Mouse (Mus musculus) midbrain, embryonic 15.5 days (tissue): ENCODE measurements at regions not wholly inside any gene's neighbourhood (a gene's known extent, or its start where the extent isn't known, plus 50 kb on each side); places are given as distances from the start of the nearest gene placed in this dataset.

Experiments used
- ATAC-seq: fragments of 200-750 bp; cut with Nextera tagmentation; replicated peaks from 2 replicates; pipeline ENCODE4 v1.8.0; 2017; ENCODE audit warnings: moderate TSS enrichment
- H3K27ac ChIP-seq: fragments of 300-500 bp; sonication (generic); 2 replicates; pipeline ENCODE4 v1.5.1; 2015; ENCODE audit warnings: mild to moderate bottlenecking, inconsistent platforms
- H3K27me3 ChIP-seq: fragments of 300-500 bp; sonication (generic); replicated peaks from 2 replicates; pipeline ENCODE4 v1.6.1; 2015; ENCODE audit warnings: inconsistent platforms
- H3K36me3 ChIP-seq: fragments of 300-500 bp; sonication (generic); replicated peaks from 2 replicates; pipeline ENCODE4 v1.6.1; 2015; ENCODE audit warnings: inconsistent platforms
- H3K4me1 ChIP-seq: fragments of 300-500 bp; sonication (generic); 2 replicates; pipeline ENCODE4 v1.6.1; 2015; ENCODE audit warnings: inconsistent platforms
- H3K4me2 ChIP-seq: fragments of 300-500 bp; sonication (generic); 2 replicates; pipeline ENCODE4 v1.6.1; 2015; ENCODE audit warnings: inconsistent platforms, mild to moderate bottlenecking, moderate library complexity
- H3K4me3 ChIP-seq: fragments of 300-500 bp; sonication (generic); 2 replicates; pipeline ENCODE4 v1.5.1; 2015; ENCODE audit warnings: mild to moderate bottlenecking, inconsistent platforms
- H3K9ac ChIP-seq: fragments of 300-500 bp; sonication (generic); 2 replicates; pipeline ENCODE4 v1.6.1; 2015; ENCODE audit warnings: mild to moderate bottlenecking, inconsistent platforms
- H3K9me3 ChIP-seq: fragments of 300-500 bp; sonication (generic); 2 replicates; pipeline ENCODE4 v1.6.1; 2016; ENCODE audit warnings: inconsistent platforms
- WGBS: fragments of 180-500 bp; shearing (Covaris S2); methylation state at CpG from one replicate; pipeline ENCODE4 v1.1.7; 2015; ENCODE audit warnings: mixed read lengths; 5-methylcytosine and 5-hydroxymethylcytosine counted together

- 93% methylated on average over 5 of the region's 5 CpGs for WGBS
- ATAC-seq, result no peak
- H3K27me3 ChIP-seq, result no peaks in the 10 kb centered on the region
- H3K4me1 ChIP-seq, result no peaks in the 10 kb centered on the region
- no peaks in the 10 kb centered on the region for H3K9me3 ChIP-seq
- H3K27ac ChIP-seq, result no peak overlapping the region
- no peak overlapping the region for H3K9ac ChIP-seq
- H3K4me2 ChIP-seq, result no peak overlapping the region
- no peaks in the 10 kb centered on the region for H3K36me3 ChIP-seq
- H3K4me3 ChIP-seq, result no peak overlapping the region
Measured at GRCm38 (mm10) chr11:71912626-71913025, 124.7 kb downstream of the Aipl1 start.

DNA sequence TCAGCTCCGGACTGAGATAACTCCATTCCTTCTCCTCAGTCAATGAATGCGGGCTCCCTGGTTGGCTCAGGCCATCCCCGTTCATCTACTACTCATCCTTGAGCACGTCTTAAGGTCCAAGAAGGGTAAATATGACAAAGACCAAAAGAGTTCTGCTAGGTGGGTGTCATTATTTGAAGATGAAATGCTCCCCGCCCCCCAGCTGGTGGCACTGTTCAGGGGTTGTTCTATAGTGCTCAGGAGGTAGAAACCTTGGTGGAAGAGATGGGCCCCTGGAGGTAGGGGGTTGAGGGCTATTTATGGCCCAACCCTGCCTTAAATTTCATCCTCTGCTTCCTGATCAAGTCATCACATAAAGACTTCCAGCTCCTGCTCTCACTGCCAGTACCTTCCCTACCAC is 126.0 kb downstream of the Aipl1 start:
- WGBS, result 88% methylated on average over 5 of the region's 5 CpGs
- Histone ChIP-seq H3K27ac (no peak overlapping the region), H3K4me2 (no peak overlapping the region), H3K4me3 (no peak overlapping the region), H3K4me1 (no peaks in the 10 kb centered on the region), H3K9me3 (no peaks in the 10 kb centered on the region), H3K36me3 (no peaks in the 10 kb centered on the region), H3K27me3 (no peaks in the 10 kb centered on the region), H3K9ac (no peak overlapping the region)
- ATAC-seq, result no peak

- no peaks in the 10 kb centered on the region for H3K4me1 ChIP-seq
- no peaks in the 10 kb centered on the region for H3K27me3 ChIP-seq
- H3K9ac ChIP-seq, result no peak overlapping the region
- no peak overlapping the region for H3K4me3 ChIP-seq
- no peak overlapping the region for H3K4me2 ChIP-seq
- WGBS, result 27% methylated on average over 7 of the region's 7 CpGs
- no peak overlapping the region for H3K27ac ChIP-seq
- no peaks in the 10 kb centered on the region for H3K36me3 ChIP-seq
- no peaks in the 10 kb centered on the region for H3K9me3 ChIP-seq
- ATAC-seq, result no peak
Measured at GRCm38 (mm10) chr11:71908616-71909015, 128.7 kb downstream of the Aipl1 start.

GRCm38 (mm10) chr11:71903020-71903410 is 134.3 kb downstream of the Aipl1 start:
- Histone ChIP-seq H3K9me3 (no peaks in the 10 kb centered on the region), H3K27me3 (no peaks in the 10 kb centered on the region), H3K4me2 (no peak overlapping the region), H3K9ac (no peak overlapping the region), H3K4me1 (0 out of 2 replicates have a peak, but pooled peaks cover 8% of the 10 kb centered on the region), H3K4me3 (no peak overlapping the region), H3K27ac (no peak overlapping the region), H3K36me3 (no peaks in the 10 kb centered on the region)
- 0 out of 2 replicates have a peak, but pooled peaks have one; percentile 58 for ATAC-seq
- 29% methylated on average over 2 of the region's 2 CpGs for WGBS

- Histone ChIP-seq H3K27me3 (no peaks in the 10 kb centered on the region), H3K4me2 (no peak overlapping the region), H3K27ac (0 out of 2 replicates have a peak overlapping the region, but pooled peaks have one; percentile 5), H3K36me3 (no peaks in the 10 kb centered on the region), H3K9me3 (no peaks in the 10 kb centered on the region), H3K4me1 (0 out of 2 replicates have a peak, but pooled peaks cover 8% of the 10 kb centered on the region), H3K4me3 (no peak overlapping the region), H3K9ac (no peak overlapping the region)
- no peak for ATAC-seq
- WGBS, result 54% methylated on average over 10 of the region's 10 CpGs
Measured at GRCm38 (mm10) chr11:71902304-71903019, 134.8 kb downstream of the Aipl1 start.

- Histone ChIP-seq H3K27ac (no peak overlapping the region), H3K4me2 (no peak overlapping the region), H3K36me3 (no peaks in the 10 kb centered on the region)
Measured at GRCm38 (mm10) chr11:71900816-71901215, 136.5 kb downstream of the Aipl1 start.

GRCm38 (mm10) chr11:71897551-71897950 is 139.8 kb downstream of the Aipl1 start:
- no peak overlapping the region for H3K27ac ChIP-seq
- H3K4me1 ChIP-seq, result 0 out of 2 replicates have a peak, but pooled peaks cover 2% of the 10 kb centered on the region
- no peaks in the 10 kb centered on the region; the same call in 1 of the 2 replicates for H3K27me3 ChIP-seq
- no peak overlapping the region for H3K4me3 ChIP-seq
- no peaks in the 10 kb centered on the region for H3K9me3 ChIP-seq
- H3K4me2 ChIP-seq, result no peak overlapping the region
- H3K9ac ChIP-seq, result no peak overlapping the region
- ATAC-seq, result no peak
- 61% methylated on average over 2 of the region's 2 CpGs for WGBS
- no peaks in the 10 kb centered on the region for H3K36me3 ChIP-seq

More at GRCm38 (mm10) chr11:71900816-71901215, 136.5 kb downstream of the Aipl1 start:
- ATAC-seq, result no peak
- Histone ChIP-seq H3K4me3 (no peak overlapping the region), H3K9me3 (no peaks in the 10 kb centered on the region), H3K27me3 (no peaks in the 10 kb centered on the region), H3K4me1 (0 out of 2 replicates have a peak, but pooled peaks cover 8% of the 10 kb centered on the region), H3K9ac (no peak overlapping the region)

GRCm38 (mm10) chr11:71897141-71897540 is 140.2 kb downstream of the Aipl1 start:
- WGBS, result 60% methylated on average over 3 of the region's 3 CpGs
- no peaks in the 10 kb centered on the region for H3K9me3 ChIP-seq
- ATAC-seq, result no peak

DNA sequence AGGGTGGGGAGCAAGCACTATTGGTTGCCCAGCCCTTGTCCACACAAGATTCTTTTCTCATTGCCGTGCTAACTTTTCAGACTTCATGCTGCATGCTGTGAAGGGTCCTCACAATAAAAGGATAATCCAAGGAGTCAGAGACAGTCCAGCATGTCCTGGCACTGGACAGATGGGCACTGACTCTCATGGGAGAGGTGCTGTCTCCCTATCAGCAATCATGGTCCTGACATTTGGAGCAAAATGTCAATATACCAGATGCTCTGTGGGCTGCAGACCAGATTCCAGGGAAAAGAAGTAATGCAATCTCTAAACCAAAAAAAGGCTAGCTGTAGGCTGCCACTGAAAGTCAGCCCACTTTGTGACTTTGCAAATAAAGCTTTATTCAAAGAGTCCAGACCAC is 141.5 kb downstream of the Wscd1 start:
- no peak overlapping the region for H3K4me3 ChIP-seq
- no peaks in the 10 kb centered on the region for H3K9me3 ChIP-seq
- no peak for ATAC-seq
- no peaks in the 10 kb centered on the region; the same call in 1 of the 2 replicates for H3K27me3 ChIP-seq
- H3K27ac ChIP-seq, result no peak overlapping the region
- no peak overlapping the region for H3K9ac ChIP-seq
- 58% methylated on average over 1 of the region's 1 CpGs for WGBS
- no peaks in the 10 kb centered on the region for H3K36me3 ChIP-seq
- no peaks in the 10 kb centered on the region for H3K4me1 ChIP-seq
- H3K4me2 ChIP-seq, result no peak overlapping the region

More at GRCm38 (mm10) chr11:71897141-71897540, 140.2 kb downstream of the Aipl1 start:
- Histone ChIP-seq H3K4me3 (no peak overlapping the region), H3K27ac (no peak overlapping the region), H3K9ac (no peak overlapping the region), H3K36me3 (no peaks in the 10 kb centered on the region), H3K4me2 (no peak overlapping the region), H3K27me3 (no peaks in the 10 kb centered on the region; the same call in 1 of the 2 replicates), H3K4me1 (no peaks in the 10 kb centered on the region)

DNA sequence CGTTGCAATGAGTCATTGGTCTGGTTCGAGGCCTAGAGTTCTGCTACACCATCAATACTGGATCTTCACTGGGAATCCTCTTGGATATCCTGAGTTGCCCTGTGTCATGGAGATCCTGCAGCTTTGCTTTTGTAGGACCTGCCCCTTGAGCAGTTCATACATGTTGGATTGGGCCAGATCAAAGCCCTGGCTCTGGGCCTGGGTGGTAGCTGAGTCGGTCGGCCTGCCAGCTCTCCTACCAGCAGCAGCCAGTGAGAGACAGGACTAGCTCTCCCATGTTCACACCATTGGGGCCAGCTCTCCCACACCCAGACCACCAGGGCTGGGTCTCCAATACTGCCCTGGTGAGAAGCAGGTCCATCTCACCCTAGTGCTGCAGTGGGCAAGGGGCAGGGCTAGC is 139.4 kb downstream of the Wscd1 start:
- Histone ChIP-seq H3K9me3 (no peaks in the 10 kb centered on the region), H3K4me1 (no peaks in the 10 kb centered on the region), H3K27ac (no peak overlapping the region), H3K9ac (no peak overlapping the region), H3K36me3 (no peaks in the 10 kb centered on the region), H3K4me3 (no peak overlapping the region), H3K27me3 (no peaks in the 10 kb centered on the region; the same call in 1 of the 2 replicates), H3K4me2 (no peak overlapping the region)
- 93% methylated on average over 4 of the region's 4 CpGs for WGBS
- ATAC-seq, result no peak

GRCm38 (mm10) chr11:71887211-71887610 is 137.5 kb downstream of the Wscd1 start:
- H3K4me3 ChIP-seq, result no peak overlapping the region
- 65% methylated on average over 4 of the region's 4 CpGs for WGBS
- H3K36me3 ChIP-seq, result no peaks in the 10 kb centered on the region
- H3K4me1 ChIP-seq, result no peaks in the 10 kb centered on the region
- no peak overlapping the region for H3K4me2 ChIP-seq
- no peaks in the 10 kb centered on the region for H3K27me3 ChIP-seq
- H3K27ac ChIP-seq, result no peak overlapping the region
- no peak overlapping the region for H3K9ac ChIP-seq
- no peaks in the 10 kb centered on the region for H3K9me3 ChIP-seq
- ATAC-seq, result no peak

GRCm38 (mm10) chr11:71886771-71887170 is 137.1 kb downstream of the Wscd1 start:
- no peak overlapping the region for H3K4me2 ChIP-seq
- H3K27ac ChIP-seq, result no peak overlapping the region
- no peak for ATAC-seq
- no peak overlapping the region for H3K4me3 ChIP-seq
- no peaks in the 10 kb centered on the region for H3K9me3 ChIP-seq
- H3K36me3 ChIP-seq, result no peaks in the 10 kb centered on the region
- H3K27me3 ChIP-seq, result no peaks in the 10 kb centered on the region
- 82% methylated on average over 4 of the region's 4 CpGs for WGBS
- no peaks in the 10 kb centered on the region for H3K4me1 ChIP-seq
- no peak overlapping the region for H3K9ac ChIP-seq

DNA sequence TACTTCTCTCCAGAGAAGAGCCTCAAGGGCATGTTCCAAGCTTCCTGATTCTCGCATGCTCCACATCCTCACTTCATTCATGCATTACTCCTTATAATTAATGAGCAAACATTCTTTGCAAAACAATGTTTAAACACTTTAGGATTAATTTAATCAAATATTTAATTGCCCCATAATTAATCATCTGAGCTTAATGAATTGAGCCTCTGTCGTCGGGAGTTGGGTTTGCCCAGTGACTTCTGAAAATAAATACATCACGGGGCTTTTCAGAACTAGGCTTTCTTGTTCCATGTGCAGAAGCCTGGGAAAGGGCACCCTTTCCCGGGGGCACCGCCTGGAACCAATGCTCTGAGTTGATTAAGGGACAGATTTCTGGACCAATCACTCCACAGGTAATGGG is 135.1 kb downstream of the Wscd1 start:
- no peaks in the 10 kb centered on the region for H3K4me1 ChIP-seq

More for the DNA sequence above, 135.1 kb downstream of the Wscd1 start:
- ATAC-seq, result no peak
- 75% methylated on average over 6 of the region's 6 CpGs for WGBS
- no peaks in the 10 kb centered on the region for H3K27me3 ChIP-seq
- H3K27ac ChIP-seq, result no peak overlapping the region
- H3K36me3 ChIP-seq, result no peaks in the 10 kb centered on the region
- no peaks in the 10 kb centered on the region for H3K9me3 ChIP-seq
- no peak overlapping the region for H3K4me3 ChIP-seq
- no peak overlapping the region for H3K9ac ChIP-seq
- no peak overlapping the region for H3K4me2 ChIP-seq
